ENCODE assay signal across 8 mouse cellular contexts in genomic region chr10:81182336-81183333, GRCm38 (mm10). TPM values are rescaled to one million over a fixed set of nuclear protein-coding genes. Genes with fewer than 3 reads are reported as not detected.
DNase-seq lines count a peak whose midpoint lies in the region; ATAC-seq and TF ChIP-seq lines count a peak whose summit lies in the region.

Gene Dapk3, plus strand, starts transcription at chr10:81183005.

- H3K4me2 ChIP-seq in heart, embryonic 11.5 days: peak within 1 kb of the TSS; percentile 68
- H3K4me2 ChIP-seq in kidney, embryonic 16.5 days (replicated peaks; ENCODE audit: low read depth, low read length): peak within 1 kb of the TSS; percentile 63
- peak within 1 kb of the TSS; percentile 81 for H3K4me2 ChIP-seq in myocyte (ENCODE audit: low read depth)

- H3K4me3 ChIP-seq in C2C12 (ENCODE audit: insufficient read depth, poor library complexity, severe bottlenecking) (peak within 1 kb of the TSS; percentile 43), myocyte (peak within 1 kb of the TSS; percentile 66)
- peak within 1 kb of the TSS; percentile 72 for H3K4me3 ChIP-seq in erythroblast, embryonic 14.5 days (replicated peaks)
- H3K4me3 ChIP-seq in heart, embryonic 11.5 days (ENCODE audit: low read depth, low read length): peak within 1 kb of the TSS; percentile 62
- peak within 1 kb of the TSS; percentile 71 for H3K4me3 ChIP-seq in kidney, embryonic 16.5 days (ENCODE audit: low read length)
- peak within 1 kb of the TSS; percentile 66 for H3K4me3 ChIP-seq in liver, adult 2 months (ENCODE audit: insufficient read depth, low read depth, low read length)

- H3K27me3 ChIP-seq in C2C12 (ENCODE audit: control insufficient read depth, insufficient read depth, insufficient read length): no peaks in the 10 kb centered on the region
- no peaks in the 10 kb centered on the region; the same call in 1 of the 2 replicates for H3K27me3 ChIP-seq in erythroblast, embryonic 14.5 days (ENCODE audit: control insufficient read depth)
- no peaks in the 10 kb centered on the region for H3K27me3 ChIP-seq in heart, embryonic 11.5 days (ENCODE audit: control insufficient read depth, insufficient read depth, low read length)
- H3K27me3 ChIP-seq in kidney, embryonic 16.5 days (ENCODE audit: insufficient read depth, low read length): no peaks in the 10 kb centered on the region
- no peaks in the 10 kb centered on the region for H3K27me3 ChIP-seq in liver, adult 2 months (ENCODE audit: control insufficient read depth, insufficient read depth, low read length)
- no peaks in the 10 kb centered on the region for H3K27me3 ChIP-seq in myocyte (ENCODE audit: control insufficient read depth, insufficient read depth, insufficient read length)
- no peaks in the 10 kb centered on the region for H3K27me3 ChIP-seq in splenic B cell, adult 2 months (ENCODE audit: control insufficient read depth, insufficient read depth, low read length, poor library complexity, severe bottlenecking)

- DNase-seq in brain, embryonic 14.5 days (ENCODE audit: low read depth): peak; percentile 100
- DNase-seq in liver, adult 2 months (ENCODE audit: extremely low read depth, low read depth, low spot score): peak; percentile 99
- DNase-seq in splenic B cell, adult 2 months (ENCODE audit: low read depth, low spot score): peak; percentile 99

- TF ChIP-seq POLR2A in brain, embryonic 14.5 days (IDR thresholded peaks at IDR 0.05; ENCODE audit: borderline replicate concordance, extremely low read depth, insufficient read depth, insufficient read length, poor library complexity, severe bottlenecking): no peak; the same call in 1 of the 2 replicates
- peak; percentile 29 for TF ChIP-seq POLR2A in liver, adult 2 months (IDR thresholded peaks at IDR 0.05; ENCODE audit: extremely low read depth, insufficient read depth, low read length)
- peak; percentile 84 for TF ChIP-seq POLR2A in myocyte (IDR thresholded peaks at IDR 0.05; ENCODE audit: insufficient read length, low read depth)

- peak within 1 kb of the TSS; percentile 91 for H3K27ac ChIP-seq in heart, embryonic 11.5 days (ENCODE audit: low read depth, low read length)
- peak within 1 kb of the TSS; percentile 86 for H3K27ac ChIP-seq in kidney, embryonic 16.5 days (ENCODE audit: low read length)
- peak within 1 kb of the TSS; percentile 64 for H3K27ac ChIP-seq in liver, adult 2 months (replicated peaks; ENCODE audit: insufficient read depth, low read depth, low read length)

- H3K79me2 ChIP-seq in C2C12 (ENCODE audit: control insufficient read depth, insufficient read depth) (peaks cover 69% of the 10 kb centered on the region), myocyte (ENCODE audit: control insufficient read depth, insufficient read depth) (peaks cover 50% of the 10 kb centered on the region)
- peaks cover 18% of the 10 kb centered on the region for H3K79me2 ChIP-seq in liver, adult 2 months (ENCODE audit: control insufficient read depth, insufficient read depth, low read length)

- whole genome bisulfite sequencing in heart, embryonic 11.5 days (ENCODE audit: insufficient replicate concordance): 5% methylated on average over 53 of the region's 53 CpGs
- 5% methylated on average over 53 of the region's 53 CpGs for WGBS in kidney, embryonic 16.5 days
- 8% methylated on average over 53 of the region's 53 CpGs for WGBS in liver, adult 2 months

- no peak for TF ChIP-seq CTCF in C2C12 (IDR thresholded peaks at IDR 0.05; ENCODE audit: control insufficient read depth, insufficient read depth, insufficient read length)
- no peak for TF ChIP-seq CTCF in brain, embryonic 14.5 days (IDR thresholded peaks at IDR 0.05; ENCODE audit: borderline replicate concordance, extremely low read depth, insufficient read depth, insufficient read length)
- no peak for TF ChIP-seq CTCF in liver, adult 2 months (IDR thresholded peaks at IDR 0.05; ENCODE audit: low read depth, low read length)

- ATAC-seq in heart, embryonic 11.5 days (replicated peaks; ENCODE audit: insufficient number of reproducible peaks, low FRiP score, low TSS enrichment): peak; percentile 85
- peak; percentile 95 for ATAC-seq in kidney, embryonic 16.5 days (ENCODE audit: low FRiP score, low TSS enrichment)

- H3K4me1 ChIP-seq in erythroblast, embryonic 14.5 days (ENCODE audit: control insufficient read depth): peaks cover 73% of the 10 kb centered on the region
- peaks cover 30% of the 10 kb centered on the region for H3K4me1 ChIP-seq in heart, embryonic 11.5 days (ENCODE audit: control insufficient read depth, insufficient read depth, low read length)
- peaks cover 33% of the 10 kb centered on the region for H3K4me1 ChIP-seq in kidney, embryonic 16.5 days (ENCODE audit: insufficient read depth, low read length)
- H3K4me1 ChIP-seq in liver, adult 2 months (ENCODE audit: control insufficient read depth, insufficient read depth, low read length): peaks cover 19% of the 10 kb centered on the region

- peaks cover 38% of the 10 kb centered on the region for H3K79me3 ChIP-seq in C2C12 (ENCODE audit: low read depth)

- no peaks in the 10 kb centered on the region for H3K9me3 ChIP-seq in erythroblast, embryonic 14.5 days (ENCODE audit: control insufficient read depth, low read length)
- no peaks in the 10 kb centered on the region for H3K9me3 ChIP-seq in heart, embryonic 11.5 days (replicated peaks; ENCODE audit: control insufficient read depth, low read length)
- no peaks in the 10 kb centered on the region for H3K9me3 ChIP-seq in kidney, embryonic 16.5 days (ENCODE audit: low read length)

- H3K9ac ChIP-seq in heart, embryonic 11.5 days (ENCODE audit: low read depth, low read length): peak within 1 kb of the TSS; percentile 79
- peak within 1 kb of the TSS; percentile 77 for H3K9ac ChIP-seq in kidney, embryonic 16.5 days (replicated peaks; ENCODE audit: low read length)
- H3K9ac ChIP-seq in liver, adult 2 months (ENCODE audit: low read depth, low read length): peak within 1 kb of the TSS; percentile 76

- H3ac ChIP-seq in C2C12 (ENCODE audit: control insufficient read depth, insufficient read length, low read depth) (peak within 1 kb of the TSS; percentile 75), myocyte (ENCODE audit: control insufficient read depth, insufficient read length) (peak within 1 kb of the TSS; percentile 30)

- peaks cover 68% of the 10 kb centered on the region for H3K36me3 ChIP-seq in C2C12 (ENCODE audit: control insufficient read depth, insufficient read depth)
- H3K36me3 ChIP-seq in erythroblast, embryonic 14.5 days (ENCODE audit: control insufficient read depth): peaks cover 87% of the 10 kb centered on the region
- peaks cover 52% of the 10 kb centered on the region for H3K36me3 ChIP-seq in heart, embryonic 11.5 days (ENCODE audit: control insufficient read depth, insufficient read depth, low read length)
- H3K36me3 ChIP-seq in kidney, embryonic 16.5 days (ENCODE audit: insufficient read depth, low read length): peaks cover 66% of the 10 kb centered on the region
- peaks cover 43% of the 10 kb centered on the region for H3K36me3 ChIP-seq in liver, adult 2 months (ENCODE audit: control insufficient read depth, insufficient read depth, low read length)
- H3K36me3 ChIP-seq in myocyte (ENCODE audit: control insufficient read depth, insufficient read depth): peaks cover 41% of the 10 kb centered on the region
- H3K36me3 ChIP-seq in splenic B cell, adult 2 months (ENCODE audit: control insufficient read depth, insufficient read depth, low read length, poor library complexity, severe bottlenecking): peaks cover 36% of the 10 kb centered on the region

TF ChIP-seq in C2C12, 6 proteins besides CTCF, POLR2A, EP300 and RAD21:
- TF ChIP-seq FOSL1 (IDR thresholded peaks at IDR 0.05; ENCODE audit: insufficient read depth, low read length, poor library complexity, severe bottlenecking) (peak; percentile 29), CEBPB (IDR thresholded peaks at IDR 0.05; ENCODE audit: low read depth) (peak; percentile 13), USF1 (IDR thresholded peaks at IDR 0.05; ENCODE audit: low read depth) (no peak), MAX (IDR thresholded peaks at IDR 0.05) (peak; percentile 89), MYOD1 (IDR thresholded peaks at IDR 0.05; ENCODE audit: control insufficient read depth, insufficient read length, low read depth) (no peak), MYOG (IDR thresholded peaks at IDR 0.05; ENCODE audit: control insufficient read depth, extremely low read depth, insufficient read length) (peak; percentile 90)

TF ChIP-seq in myocyte, 11 proteins besides CTCF, POLR2A, EP300 and RAD21:
- TF ChIP-seq MYOG (IDR thresholded peaks at IDR 0.05; ENCODE audit: control insufficient read depth in 1 of 3, insufficient read depth in 1 of 3, insufficient read length in 2 of 3, low read depth in 2 of 3): no peak
- no peak for TF ChIP-seq CEBPB (IDR thresholded peaks at IDR 0.05; ENCODE audit: insufficient read depth, poor library complexity, severe bottlenecking)
- peak; percentile 99 for TF ChIP-seq POLR2AphosphoS2 (IDR thresholded peaks at IDR 0.05; ENCODE audit: insufficient read length, low read depth)
- no peak for TF ChIP-seq MAX (IDR thresholded peaks at IDR 0.05; ENCODE audit: low read depth)
- TF ChIP-seq TCF12 (IDR thresholded peaks at IDR 0.05; ENCODE audit: insufficient read depth, poor library complexity, severe bottlenecking): no peak
- TF ChIP-seq REST (IDR thresholded peaks at IDR 0.05; ENCODE audit: insufficient read depth, insufficient read length): no peak

RNA-seq across cellular contexts. Expression of gene Dapk3, which starts in this region (rescaled TPM):
- polyA plus RNA-seq in C2C12 (2012; fragmentation: generic; extraction: Trizol) (72.8 TPM), myocyte (2012; fragmentation: generic; extraction: Trizol) (120 TPM)
- 82.3 and 88.4 TPM in 2 replicates for polyA plus RNA-seq in brain, embryonic 14.5 days (2012; rRNA removed)
- polyA plus RNA-seq in erythroblast, embryonic 14.5 days (2012): 8.1 and 8.3 TPM in 2 replicates
- polyA plus RNA-seq in heart, embryonic 11.5 days (2014; fragmentation: Nextera tagmentation; extraction: Ambion mirVana): 44.1 and 47.4 TPM in 2 replicates
- 38.4 and 39.3 TPM in 2 replicates for polyA plus RNA-seq in kidney, embryonic 16.5 days (2015; fragmentation: Nextera tagmentation; extraction: Ambion mirVana)
- 14.1 and 16.0 TPM in 2 replicates for total RNA-seq in liver, adult 2 months (2014; rRNA removed)
- polyA plus RNA-seq in liver, adult 2 months (2012; rRNA removed): 42.5 and 44.2 TPM in 2 replicates

Comparison
In these comparisons a context has a peak if more than half of its experiments do, and no peak if none do; other contexts are left out.
1. Peak in every context shown above with its lines: DNase-seq, ATAC-seq, H3K4me3 ChIP-seq and H3K27ac ChIP-seq.